Mouse (Mus musculus): ENCODE results near the gene Cd79a.

DNA sequence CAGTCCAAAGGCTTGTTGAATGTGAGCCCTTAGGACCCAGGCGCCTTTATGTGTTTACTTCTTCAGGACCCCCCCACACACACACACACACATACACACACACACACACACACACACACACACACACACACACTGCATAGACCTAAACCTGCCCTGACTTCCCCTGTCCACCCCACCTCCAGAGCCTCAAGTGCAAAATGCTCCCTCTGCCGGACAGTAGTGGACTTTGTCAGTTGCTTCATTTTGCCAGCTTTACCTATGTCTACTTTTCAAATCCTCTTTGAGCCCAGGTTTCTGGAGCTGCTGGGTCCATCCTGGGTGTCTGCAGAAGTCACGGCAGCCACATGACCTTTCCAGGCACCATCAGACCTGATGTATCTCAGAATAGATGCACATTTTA is 7.8 kb downstream of the Cd79a start:
- TF ChIP-seq POLR2A (IDR thresholded peaks at IDR 0.05; ENCODE audit: borderline replicate concordance, low read depth, low read length) (no peak), CTCF (IDR thresholded peaks at IDR 0.05; ENCODE audit: low read depth, low read length) (peak; percentile 77)

Measured in bone marrow macrophage, adult 2 months (primary cell).